Comparison of ENCODE assay signal across 23 mouse cellular contexts in the genomic region with DNA sequence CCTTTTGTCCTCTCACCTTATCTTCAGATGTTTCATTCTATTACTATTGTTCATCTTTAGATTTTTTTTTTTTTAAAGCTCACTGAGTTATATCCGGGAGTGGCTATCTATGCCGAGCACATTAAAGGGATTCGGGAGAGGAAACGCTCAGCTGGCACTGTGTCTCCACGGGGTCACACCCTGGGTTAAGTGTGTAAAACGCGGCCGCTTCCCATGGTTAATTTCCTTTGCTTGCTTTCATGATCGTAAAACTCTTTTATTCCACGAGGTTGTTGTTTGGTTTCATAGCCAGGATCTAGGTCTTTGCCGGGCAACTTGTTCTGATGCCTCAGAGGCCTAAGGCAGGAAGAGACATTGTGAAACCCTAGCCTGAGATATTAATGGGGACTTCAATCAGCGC. TPM values are rescaled to one million over a fixed set of nuclear protein-coding genes. Genes with fewer than 3 reads are reported as not detected.
DNase-seq lines count a peak whose midpoint lies in the region; ATAC-seq lines count a peak whose summit lies in the region.
"Had no signal": no experiment of that assay in that cellular context is flagged by ENCODE, and none has a peak within 500 bp of the region (broad histone marks: within the 10 kb centered on the region; RNA-seq: fewer than 3 reads in every experiment).

No protein-coding gene starts in this region.

- H3K9me3 ChIP-seq in kidney, embryonic 16.5 days (ENCODE audit: low read length): no peaks in the 10 kb centered on the region
- H3K9me3 ChIP-seq: embryonic facial prominence, embryonic 10.5 days; embryonic facial prominence, embryonic 13.5 days; forebrain, embryonic 12.5 days; forebrain, embryonic 15.5 days; G1E; hindbrain, embryonic 12.5 days; hindbrain, embryonic 15.5 days had no signal

- H3K36me3 ChIP-seq in kidney, embryonic 16.5 days (ENCODE audit: insufficient read depth, low read length): no peaks in the 10 kb centered on the region
- H3K36me3 ChIP-seq: embryonic facial prominence, embryonic 10.5 days; embryonic facial prominence, embryonic 13.5 days; forebrain, embryonic 12.5 days; forebrain, embryonic 15.5 days; G1E; hindbrain, embryonic 12.5 days; hindbrain, embryonic 15.5 days had no signal

- 0 out of 2 replicates have a peak overlapping the region, but pooled peaks have one; percentile 11 for H3K27ac ChIP-seq in kidney, embryonic 16.5 days (ENCODE audit: low read length)
- H3K27ac ChIP-seq: embryonic facial prominence, embryonic 10.5 days; forebrain, embryonic 12.5 days; forebrain, embryonic 15.5 days; hindbrain, embryonic 12.5 days; hindbrain, embryonic 15.5 days had no signal

- no peak for ATAC-seq in kidney, embryonic 16.5 days (ENCODE audit: low FRiP score, low TSS enrichment)
- ATAC-seq: forebrain, embryonic 15.5 days; Patski had no signal

- H3K4me1 ChIP-seq in kidney, embryonic 16.5 days (ENCODE audit: insufficient read depth, low read length): peaks cover 11% of the 10 kb centered on the region; the same call in 1 of the 2 replicates
- H3K4me1 ChIP-seq: hindbrain, embryonic 12.5 days had no signal

- H3K27me3 ChIP-seq in kidney, embryonic 16.5 days (ENCODE audit: insufficient read depth, low read length): no peaks in the 10 kb centered on the region
- H3K27me3 ChIP-seq: forebrain, embryonic 15.5 days had no signal

- no peak overlapping the region for H3K4me3 ChIP-seq in kidney, embryonic 16.5 days (ENCODE audit: low read length)
- H3K4me3 ChIP-seq: embryonic facial prominence, embryonic 10.5 days; embryonic facial prominence, embryonic 13.5 days; erythroblast, embryonic 14.5 days; forebrain, embryonic 12.5 days; forebrain, embryonic 15.5 days; hindbrain, embryonic 12.5 days; hindbrain, embryonic 15.5 days had no signal

- 10% methylated on average over 12 of the region's 12 CpGs for WGBS in kidney, embryonic 16.5 days

- no peak overlapping the region for H3K9ac ChIP-seq in kidney, embryonic 16.5 days (replicated peaks; ENCODE audit: low read length)
- H3K9ac ChIP-seq: embryonic facial prominence, embryonic 13.5 days; forebrain, embryonic 12.5 days; forebrain, embryonic 15.5 days; hindbrain, embryonic 12.5 days; hindbrain, embryonic 15.5 days had no signal

- no peak overlapping the region for H3K4me2 ChIP-seq in kidney, embryonic 16.5 days (replicated peaks; ENCODE audit: low read depth, low read length)
- H3K4me2 ChIP-seq: embryonic facial prominence, embryonic 13.5 days; forebrain, embryonic 12.5 days; forebrain, embryonic 15.5 days; heart, embryonic 11.5 days; hindbrain, embryonic 12.5 days; hindbrain, embryonic 15.5 days had no signal

- peak; percentile 37 for DNase-seq in heart, adult 11 months
- no peak for DNase-seq in heart, adult 18-20 months
- no peak for DNase-seq in kidney, postnatal 36 days
- DNase-seq in kidney, postnatal 4 days: peak; percentile 24 to 28
- DNase-seq in kidney, adult 8-10 months: no peak
- DNase-seq: adrenal gland, postnatal 10 days; adrenal gland, postnatal 36 days; B cell, adult 2 months; cerebellum, adult 18-20 months; cerebellum, adult 9-10 months; cerebellum, postnatal 14 days; gastrocnemius, postnatal 25 days had no signal

RNA-seq across cellular contexts. Expression of a gene that starts 48.1 kb away (rescaled TPM):
- total RNA-seq in heart, adult 18-20 months (2021): 1 to 10 TPM; 1.7 to 2.0 TPM
- polyA plus RNA-seq in kidney, embryonic 16.5 days (2015; fragmentation: Nextera tagmentation; extraction: Ambion mirVana): 159 and 165 TPM in 2 replicates

Comparison
In these comparisons a context has a peak if more than half of its experiments do, and no peak if none do; other contexts are left out.
1. DNase-seq: peak in heart, adult 11 months (single experiment) and kidney, postnatal 4 days (2 of 2); none in heart, adult 18-20 months (0 of 2), kidney, postnatal 36 days (0 of 2) and kidney, adult 8-10 months (0 of 2).